Mouse (Mus musculus) MN1 (cell line): ENCODE measurements around the gene St5.
A peak's percentile ranks its signal among the peaks of the same experiment; 100 is the strongest.

Source experiments
- DNase-seq: peaks from one replicate; pipeline ENCODE4 v3.0.0-alpha.2; 2016; ENCODE audit warnings: low spot score

The St5 gene

DNA sequence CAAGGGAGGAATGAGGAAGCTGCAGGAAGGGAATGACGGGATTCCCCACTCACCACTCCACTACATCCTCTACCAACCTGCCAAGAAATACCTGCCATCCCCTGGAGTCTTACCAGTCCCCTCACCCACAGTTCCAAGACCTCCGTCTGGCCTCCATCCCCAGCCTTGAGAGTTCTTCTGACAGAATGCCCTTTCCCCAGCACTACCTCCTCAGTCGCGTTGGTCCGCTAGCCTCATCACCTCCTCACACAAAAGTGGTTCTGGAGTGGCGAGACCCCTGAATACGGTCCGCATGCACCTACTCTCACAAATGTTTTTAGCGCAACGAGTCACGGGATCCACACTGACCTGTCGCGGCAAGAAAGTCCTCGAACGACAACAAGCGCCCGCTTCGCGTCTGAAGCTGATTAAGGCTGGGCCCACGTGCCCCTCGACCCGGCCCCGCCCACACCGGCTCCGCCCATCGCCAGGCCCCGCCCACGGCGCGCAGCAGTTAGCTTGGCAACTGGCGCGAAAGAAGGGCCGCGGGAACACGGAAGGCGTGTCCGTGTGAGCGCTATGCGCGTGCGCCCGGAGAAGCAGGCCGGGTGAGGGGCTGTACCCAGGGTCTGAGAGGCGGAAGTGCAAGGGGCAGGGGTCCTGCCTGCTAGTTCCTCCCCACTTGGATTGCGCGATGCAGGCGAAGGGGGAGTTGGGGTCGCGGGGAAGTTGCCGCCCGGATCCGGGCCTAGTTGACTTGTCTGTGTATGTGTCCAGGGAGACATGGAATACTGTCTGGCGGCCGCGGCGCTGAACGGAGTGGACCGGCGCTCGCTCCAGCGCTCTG, at the start of gene St5, which contains the start of gene Akip1:
Gene St5, minus strand, starts transcription at position 416 of the 826 bp plus-strand sequence.
Gene Akip1, plus strand, starts transcription at position 501 of the 826 bp plus-strand sequence.
- DNase-seq = no peak

DNA sequence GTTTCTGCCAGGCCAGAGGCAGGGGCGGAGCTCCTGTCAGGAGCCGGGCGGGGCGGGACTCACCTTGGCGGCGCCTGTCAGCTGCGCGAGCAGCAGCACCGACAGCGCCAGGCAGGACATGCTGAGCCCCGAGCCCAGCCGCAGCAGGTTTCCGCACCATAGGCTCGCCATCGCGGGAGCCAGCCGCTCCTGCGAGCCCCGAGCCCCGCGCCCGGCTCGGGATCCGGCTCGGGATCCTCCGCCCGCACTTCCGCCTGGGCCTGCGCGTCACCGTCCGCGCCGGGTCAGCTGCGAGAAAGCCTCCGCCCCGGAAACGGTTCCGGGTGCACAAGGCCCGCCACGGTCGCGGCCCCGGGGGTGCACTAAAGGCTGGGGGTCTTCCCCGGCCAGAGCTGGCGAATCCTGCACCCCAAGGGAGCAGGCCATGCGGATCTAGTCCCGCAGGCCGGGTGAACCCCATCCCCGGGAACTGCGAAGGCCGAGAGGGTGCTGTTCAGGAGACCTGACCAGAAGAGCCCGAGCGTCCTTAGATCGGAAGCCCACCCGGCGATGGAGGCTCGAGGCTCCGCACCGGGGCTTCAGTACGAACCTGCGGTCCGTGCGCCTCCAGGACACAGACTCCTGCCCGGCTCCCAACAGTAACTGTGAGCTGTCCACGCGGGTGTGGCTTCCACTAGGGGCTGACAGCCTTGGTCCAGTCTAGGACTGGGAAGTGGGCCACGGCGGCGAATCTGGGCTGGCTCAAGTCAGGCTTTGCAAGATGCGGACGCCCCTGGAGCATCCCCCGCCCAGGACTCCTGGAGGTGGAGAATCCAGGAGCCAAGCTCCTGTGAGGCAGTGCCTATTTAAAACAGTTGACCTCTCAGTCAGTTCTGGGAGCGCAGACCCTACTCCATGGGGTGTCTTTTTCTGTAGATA, 48.9 kb upstream of the St5 start, which contains the start of gene Tmem9b:
Gene Tmem9b, minus strand, starts transcription at position 868 of the 918 bp plus-strand sequence.
- peak; percentile 78 for DNase-seq

DNA sequence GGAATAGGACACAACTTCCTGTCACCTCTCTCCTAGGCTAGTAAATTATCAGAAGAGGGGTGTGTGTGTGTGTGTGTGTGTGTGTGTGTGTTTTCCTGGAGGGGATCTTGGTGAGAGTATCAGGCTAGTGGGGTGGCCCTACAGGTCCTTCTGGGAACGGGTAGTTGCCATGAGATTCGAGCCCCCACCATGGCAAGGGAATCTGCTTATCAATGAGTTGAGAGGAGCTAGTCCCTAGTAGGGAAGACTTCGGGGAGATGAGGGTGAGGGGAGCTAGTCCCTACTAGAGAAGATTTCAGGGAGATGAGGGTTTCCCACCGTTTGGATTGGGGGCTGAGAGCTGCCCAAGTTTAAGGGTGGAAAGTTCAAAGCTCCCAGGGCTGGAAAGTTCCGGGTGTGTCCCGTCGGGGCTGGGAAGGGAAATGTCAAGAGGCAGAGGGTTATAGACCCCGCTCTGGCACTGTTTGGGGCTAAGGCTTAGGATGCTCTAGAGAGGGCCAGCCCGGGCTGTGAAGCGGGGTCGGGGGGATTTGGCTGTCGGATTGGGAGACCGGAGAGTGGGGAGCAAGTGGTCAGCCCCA, 48.1 kb upstream of the St5 start:
- no peak for DNase-seq

DNA sequence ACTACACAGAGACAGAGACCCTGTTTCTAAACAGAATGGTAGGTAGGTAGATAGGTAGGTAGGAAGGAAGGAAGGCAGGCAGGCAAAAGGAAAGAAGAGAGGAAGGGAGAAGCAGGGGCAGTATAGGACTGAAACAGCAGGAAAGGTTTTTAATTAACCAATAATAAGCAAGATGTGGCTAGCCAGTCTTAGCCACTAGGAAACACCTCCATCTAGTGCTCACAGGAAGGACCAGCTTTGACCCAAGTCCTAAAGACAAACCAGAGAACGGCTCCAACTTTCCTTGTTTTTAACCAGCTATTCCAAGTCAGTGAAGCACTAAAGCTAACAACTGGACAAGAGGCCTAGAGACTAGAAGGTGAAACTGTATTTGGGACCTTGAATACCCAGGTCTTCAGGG, 44.3 kb upstream of the St5 start:
- peak; percentile 9 for DNase-seq

DNA sequence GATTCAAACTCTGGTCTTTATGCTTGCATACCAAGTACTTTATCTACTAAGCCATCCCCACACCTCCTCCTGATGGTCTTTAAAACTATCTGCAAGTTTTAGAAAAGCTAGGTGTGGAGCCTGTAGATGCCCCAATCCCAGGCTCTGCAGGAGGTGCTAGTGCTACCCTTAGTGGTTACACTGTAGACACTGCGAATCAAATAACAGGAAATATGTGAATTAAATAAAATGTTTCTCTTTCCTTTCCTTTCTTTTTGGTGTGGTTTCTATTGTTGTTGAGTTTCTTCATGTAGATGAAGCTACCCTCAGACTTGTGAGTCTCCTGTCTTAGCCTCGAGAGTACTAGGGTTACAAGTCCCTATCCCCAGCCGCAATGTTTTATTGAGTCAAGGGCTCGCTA, 38.3 kb upstream of the St5 start:
- no peak for DNase-seq

DNA sequence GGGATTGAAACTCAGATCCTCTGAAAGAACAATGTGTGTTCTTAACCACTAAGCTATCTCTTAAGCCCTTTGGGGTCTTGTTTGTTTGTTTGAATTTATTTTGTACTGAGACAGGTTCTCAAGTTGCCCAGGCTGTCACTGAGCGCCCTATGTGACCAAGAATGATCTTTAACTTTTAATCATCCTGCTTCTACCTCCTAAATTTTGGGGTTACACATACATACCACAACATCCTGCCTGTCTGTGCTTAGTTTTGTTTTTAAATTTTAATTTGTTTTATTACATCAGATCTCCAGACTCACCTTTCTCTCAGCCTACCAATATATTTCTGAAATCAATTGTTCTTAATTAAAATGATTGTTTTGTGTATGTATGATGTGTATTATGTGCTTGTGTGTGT, 37.7 kb upstream of the St5 start:
- no peak for DNase-seq

DNA sequence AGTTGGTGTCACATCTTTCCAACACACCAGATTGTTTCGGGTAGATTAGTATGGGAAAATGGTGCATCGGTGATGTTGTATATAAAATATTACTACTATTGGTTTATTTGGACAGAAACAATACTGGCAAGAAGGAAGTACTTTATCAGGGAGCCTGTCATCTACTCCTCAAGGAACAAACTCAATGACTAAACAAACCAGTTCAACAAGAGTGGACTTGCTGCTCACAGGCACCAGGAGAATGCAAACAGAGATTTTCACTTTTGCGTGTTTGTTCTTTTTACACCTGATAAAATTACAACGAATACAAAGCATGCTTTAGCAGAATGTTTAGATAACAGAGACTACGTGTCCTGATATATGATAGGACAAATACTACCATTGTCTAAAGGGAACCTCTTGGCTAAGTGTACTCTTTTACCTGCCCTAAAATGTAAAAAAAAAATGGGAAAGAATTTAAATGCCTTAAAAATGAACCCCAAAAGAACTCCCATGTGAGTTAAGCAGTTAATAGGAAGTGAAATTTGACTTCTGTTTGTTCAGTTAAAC, 36.5 kb upstream of the St5 start:
- DNase-seq = no peak

DNA sequence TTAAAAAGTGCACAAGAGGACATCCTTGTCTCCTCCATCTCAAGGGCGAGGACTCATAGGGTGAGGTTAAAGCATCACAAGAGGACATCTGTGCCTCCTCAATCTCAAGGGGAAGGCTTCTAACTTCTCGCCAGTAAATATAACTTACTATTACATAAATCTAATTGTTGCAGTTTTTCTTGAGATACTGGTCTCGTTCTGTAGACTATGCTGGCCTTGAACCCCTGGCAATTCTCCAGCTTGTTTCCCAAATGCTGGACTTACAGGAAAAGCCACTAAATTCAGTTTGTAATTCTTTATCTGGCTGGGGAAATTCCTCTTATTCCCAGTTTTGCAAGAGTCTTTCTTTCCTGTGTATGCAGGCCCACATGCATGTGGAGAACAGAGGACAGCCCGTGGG, 31.4 kb upstream of the St5 start:
- DNase-seq = no peak

DNA sequence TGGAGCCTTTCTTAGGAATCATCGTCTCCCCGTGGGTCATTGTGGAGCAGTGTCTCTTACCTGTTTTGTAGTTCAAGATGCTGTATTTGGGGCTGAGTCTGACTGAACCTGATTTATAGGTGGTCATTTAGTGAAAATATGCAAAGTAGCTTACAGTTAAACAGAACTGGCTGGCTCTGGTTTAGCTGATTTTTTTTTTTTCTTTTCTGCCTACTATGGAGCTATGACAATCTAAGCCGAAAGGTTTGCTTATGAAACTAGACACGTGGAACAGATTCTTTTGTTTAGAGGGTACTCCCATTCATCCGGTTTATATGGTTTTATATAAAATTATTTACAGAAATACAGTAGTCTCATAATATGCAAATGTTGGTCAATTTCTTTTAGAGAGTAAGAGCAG, 28.2 kb upstream of the St5 start, which contains the start of gene Ascl3:
Gene Ascl3, minus strand, starts transcription at position 101 of the 400 bp plus-strand sequence.
- DNase-seq = no peak

DNA sequence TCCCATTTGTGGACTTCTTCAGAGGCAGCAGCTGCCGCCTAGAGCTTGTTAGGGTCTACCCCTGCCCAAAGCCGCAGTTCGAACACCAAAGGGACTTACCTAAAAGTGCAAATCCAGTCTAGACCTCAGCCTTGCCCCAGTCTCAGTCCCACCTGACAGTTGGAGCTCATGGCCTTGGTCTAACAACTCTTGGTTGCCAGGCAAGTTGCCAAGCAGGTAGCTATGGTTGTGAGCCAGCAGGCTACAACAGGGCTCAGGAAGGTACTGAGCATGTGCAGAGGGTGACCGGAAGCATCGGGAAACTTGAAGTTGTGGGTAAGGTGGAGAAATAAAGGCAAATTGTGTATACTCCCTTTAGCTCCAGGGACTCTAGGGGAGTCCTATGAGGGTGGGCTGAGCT, 20.3 kb upstream of the St5 start, which contains the start of gene BC051019:
Gene BC051019, minus strand, starts transcription at position 154 of the 400 bp plus-strand sequence.
- DNase-seq = no peak

DNA sequence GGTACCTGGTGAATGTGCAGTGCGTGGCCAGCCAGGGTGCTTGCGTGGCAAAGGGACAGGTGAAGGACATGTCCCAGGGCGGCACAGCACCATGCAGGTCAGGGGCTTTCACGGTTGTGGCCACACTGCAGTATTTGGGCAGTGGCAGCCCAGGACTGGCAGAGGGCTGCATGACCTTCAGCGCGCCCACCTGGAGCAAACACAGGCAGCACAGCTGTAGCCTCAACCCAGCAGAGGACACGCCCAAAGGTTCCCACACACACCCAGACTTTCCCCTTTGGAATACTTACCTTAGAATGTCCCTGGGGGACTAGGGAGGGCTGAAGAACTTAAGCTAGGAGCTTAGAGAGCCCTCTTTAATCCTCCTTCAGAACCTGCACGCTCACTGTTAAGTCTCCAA, 19.7 kb upstream of the St5 start:
- no peak for DNase-seq

DNA sequence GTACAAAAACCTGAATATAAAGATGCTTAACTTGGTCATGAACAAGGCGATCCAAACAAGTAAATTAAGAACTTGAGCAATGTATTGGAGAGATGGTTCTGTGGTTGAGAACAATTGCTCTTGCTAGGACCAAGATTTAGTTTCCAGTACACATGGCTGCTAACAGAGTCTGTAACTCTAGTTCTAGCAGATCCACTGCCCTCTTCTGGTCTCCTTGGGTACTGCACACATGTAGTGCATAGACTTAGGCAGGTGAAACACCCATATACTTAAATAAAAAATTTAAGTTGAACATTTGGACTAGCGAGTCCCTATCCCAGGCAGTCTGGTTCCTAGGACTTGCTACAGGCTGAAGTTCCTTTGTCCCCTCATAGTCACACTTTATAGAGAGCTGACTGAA, 19.2 kb upstream of the St5 start:
- DNase-seq = no peak

DNA sequence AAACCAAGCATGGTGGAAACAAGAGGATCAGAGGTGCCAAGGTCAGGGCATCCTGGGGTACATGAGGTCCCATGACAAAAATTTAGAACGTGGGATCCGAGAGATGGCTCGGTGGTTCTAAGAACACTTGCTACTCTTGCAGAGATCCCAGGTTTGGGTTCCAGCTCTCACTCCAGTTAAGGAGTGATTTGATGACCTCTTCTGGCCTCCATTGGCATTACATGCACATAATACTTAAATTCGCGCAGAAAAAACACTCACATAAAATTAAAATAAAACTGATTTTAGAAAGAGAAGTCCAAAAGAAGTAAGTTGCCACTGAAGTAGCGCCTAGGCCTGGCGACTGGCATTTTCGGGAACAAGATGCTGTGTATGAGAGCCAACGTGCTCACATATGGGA, 15.9 kb upstream of the St5 start:
- DNase-seq = no peak

DNA sequence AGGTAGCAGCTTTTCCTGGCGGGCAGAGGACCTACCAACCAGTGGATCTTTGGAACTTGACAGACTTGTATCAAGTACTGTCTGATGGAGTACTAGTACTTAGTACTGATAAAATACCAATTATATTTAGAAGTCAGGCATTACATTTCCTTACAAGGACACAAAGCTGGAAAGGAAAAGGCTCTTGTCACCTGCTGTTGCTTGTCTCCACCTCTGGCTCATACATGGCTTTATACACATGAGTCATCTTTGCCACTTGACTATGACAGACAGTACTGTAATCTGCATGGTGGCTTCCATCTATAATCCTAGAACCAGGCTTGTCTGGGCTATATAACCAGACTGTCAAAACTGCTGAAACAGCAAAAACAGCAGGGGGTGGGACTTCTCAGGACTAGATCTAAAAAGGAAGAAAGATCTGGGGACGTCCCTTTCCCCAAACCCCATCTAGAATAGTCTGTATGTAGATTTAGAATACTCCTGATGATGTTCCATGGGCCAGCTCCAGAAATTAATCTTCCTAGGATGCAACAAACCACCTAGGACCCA, 10.1 kb upstream of the St5 start:
- no peak for DNase-seq

DNA sequence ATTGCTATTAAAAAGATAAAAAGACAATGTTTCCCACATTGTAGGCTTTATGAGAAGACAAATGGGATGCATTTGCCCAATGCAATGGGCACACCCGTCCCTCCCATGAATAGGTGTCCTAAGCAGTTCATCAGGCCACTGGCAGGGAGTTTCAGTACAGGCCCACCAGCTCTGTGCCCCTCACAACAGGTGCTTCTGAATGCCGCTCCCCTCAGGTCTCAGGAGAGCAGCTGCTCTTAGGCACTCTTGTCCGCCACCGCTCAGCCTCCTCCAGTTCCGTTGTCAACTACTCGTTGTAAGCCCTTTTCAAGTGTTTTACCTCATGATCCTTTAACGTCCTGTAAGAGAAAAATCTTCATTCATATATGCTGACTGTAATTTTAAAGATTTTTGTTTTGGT, 8.8 kb upstream of the St5 start:
- no peak for DNase-seq

DNA sequence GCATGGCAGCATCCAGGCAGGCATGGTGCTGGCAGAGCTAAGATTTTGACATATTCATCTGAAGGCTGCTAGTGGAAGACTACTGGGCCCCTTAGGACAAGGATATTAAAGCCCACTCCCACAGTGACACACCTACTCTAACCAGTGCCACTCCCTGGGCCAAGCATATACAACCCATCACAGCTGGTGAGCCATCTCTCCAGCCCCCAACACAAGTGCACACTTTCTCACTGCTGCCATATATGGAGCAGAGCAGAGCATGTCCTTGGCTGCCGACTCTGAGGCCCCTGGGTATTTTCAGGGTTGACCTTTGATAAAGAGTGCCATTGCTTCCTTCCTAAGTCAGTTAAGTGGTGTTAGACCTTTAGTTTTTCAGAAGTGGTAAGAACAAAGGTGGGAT, 6.7 kb upstream of the St5 start:
- no peak for DNase-seq

DNA sequence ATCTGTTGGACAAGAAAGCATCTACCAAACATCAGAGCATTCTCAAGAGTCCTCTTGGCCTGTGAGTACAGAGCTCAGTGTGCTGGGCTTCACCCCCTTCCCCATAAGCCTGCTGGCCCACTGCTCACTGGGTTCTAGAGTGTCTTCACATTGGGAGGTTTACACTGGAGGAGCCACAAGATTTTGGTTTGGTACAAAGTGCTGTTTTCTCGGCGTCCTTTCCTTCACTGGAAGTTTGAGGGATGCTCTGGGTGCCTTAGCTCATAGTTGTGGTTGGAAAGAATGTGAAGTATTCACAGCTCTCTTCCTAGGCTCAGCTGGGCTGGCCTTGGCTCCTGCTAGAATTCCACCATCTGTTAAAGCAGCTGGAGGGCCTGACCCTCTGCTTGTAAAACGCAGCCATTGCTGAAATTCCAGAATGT, 5.6 kb upstream of the St5 start:
- no peak for DNase-seq

DNA sequence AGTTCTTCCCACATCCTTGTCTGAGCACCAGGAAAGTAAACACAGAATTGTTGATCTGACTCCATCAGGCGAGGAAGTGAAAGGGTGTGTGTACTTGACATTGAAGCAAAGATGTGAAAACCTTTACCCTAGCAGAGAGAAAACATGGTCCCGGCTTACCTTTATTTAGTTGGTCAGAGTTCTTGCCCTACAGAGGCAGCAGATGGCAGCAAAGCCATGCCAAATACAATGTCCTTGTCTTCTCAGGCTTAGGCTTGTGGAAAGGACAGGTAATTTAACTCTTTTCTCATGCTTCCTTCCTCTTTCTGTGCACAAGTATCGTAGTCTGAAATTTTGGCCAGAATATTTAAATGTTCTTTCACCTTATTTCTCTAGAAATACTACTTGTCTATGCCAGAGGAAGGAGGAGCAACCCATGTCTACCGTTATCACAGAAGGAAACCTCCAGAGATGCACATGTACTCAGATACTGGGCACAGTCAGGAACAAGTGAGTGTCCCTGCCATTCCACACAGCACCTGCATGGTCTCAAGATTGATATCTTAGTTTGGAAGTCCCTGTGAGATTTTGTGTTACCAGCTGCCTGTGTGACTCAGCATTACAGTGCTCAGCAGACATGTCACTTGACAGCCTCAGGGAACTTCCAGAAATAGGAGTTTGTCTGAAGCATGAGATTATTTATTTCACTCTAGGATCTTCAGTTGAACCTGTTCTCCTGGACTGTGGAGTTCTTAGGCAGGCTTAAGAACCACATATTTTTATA, 3.8 kb upstream of the St5 start:
- peak; percentile 73 for DNase-seq

DNA sequence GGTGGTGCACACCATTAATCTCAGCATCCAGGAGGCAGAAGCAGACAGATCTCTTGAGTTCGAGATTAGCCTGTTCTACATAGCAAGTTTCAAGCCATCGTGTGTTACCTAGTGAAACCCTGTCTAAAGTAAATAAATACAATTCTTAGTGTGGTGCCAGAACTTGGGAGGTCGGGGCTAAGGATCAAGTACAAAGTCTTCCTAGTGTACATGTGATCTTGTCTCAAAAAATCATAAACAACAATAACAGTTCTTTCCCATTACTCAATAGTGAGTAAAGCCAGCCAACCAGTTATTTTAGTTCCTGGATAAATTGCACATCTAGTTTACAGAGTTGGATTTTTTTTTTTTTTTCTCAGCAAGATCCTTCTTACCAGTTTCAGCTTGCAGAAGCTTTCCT, 1.1 kb upstream of the St5 start:
- DNase-seq = no peak

DNA sequence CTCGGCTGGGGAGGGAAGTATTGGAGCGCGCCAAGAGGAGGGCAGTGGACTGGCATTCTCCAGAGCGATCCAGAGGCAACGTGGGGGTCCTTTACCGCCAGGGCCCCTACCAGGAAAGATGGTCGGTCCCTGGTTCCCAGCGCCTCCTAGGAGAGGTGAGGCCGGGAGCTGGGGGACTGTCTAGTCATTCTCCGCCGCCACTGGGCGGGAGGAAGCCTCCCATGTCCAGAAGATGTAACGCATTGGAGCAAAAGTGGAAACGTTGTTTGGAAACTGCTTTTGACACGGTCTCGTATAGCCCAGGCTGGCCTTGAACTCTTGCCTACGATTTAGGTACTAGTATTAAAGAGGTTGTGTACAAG, 592 bp upstream of the St5 start:
- DNase-seq = no peak

DNA sequence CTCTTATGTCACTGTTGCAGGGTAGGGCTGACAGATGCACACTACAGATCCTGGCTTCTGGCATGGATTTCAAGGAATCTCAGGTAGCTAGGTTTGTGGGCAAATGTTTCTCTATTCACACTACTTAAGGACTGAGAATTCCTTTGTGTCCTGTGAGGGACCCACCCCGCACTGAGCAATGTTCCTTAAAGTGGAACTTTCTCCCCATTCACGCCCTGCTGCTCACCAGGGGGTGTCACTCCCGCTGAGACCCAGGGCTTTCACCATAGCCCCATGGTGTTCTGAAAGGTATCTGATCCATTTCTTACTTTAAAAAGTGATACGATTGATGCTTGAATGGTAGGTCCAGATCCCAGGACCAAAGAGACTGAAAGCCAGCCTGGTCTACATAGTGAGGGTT, 684 bp downstream of the St5 start:
- DNase-seq = no peak
